Mouse (Mus musculus) erythroblast, adult 5-6 weeks (primary cell): Measurements from ENCODE around the gene Nav2. TPM values are rescaled to one million over a fixed set of nuclear protein-coding genes. Genes with fewer than 3 reads are reported as not detected.
A peak's percentile ranks its signal among the peaks of the same experiment; 100 is the strongest.

Source experiments
- ATAC-seq: replicated peaks from 2 replicates; pipeline ENCODE4 v1.8.0; 2016; ENCODE audit warnings: moderate number of reproducible peaks, mild to moderate bottlenecking, moderate TSS enrichment, inconsistent platforms; ENCODE audit not compliant: poor library complexity, low FRiP score, severe bottlenecking
- total RNA-seq, 2 experiments: library from RNA; stranded (forward) in 1 of 2; stranded (reverse) in 1 of 2; fragments of 150-400 nt in 1 of 2; fragments of 200-764, 138-1000 nt in 1 of 2; gene quantifications; 2 replicates each; pipeline versions ENCODE4 v1.2.3 to v1.2.4; 2015 to 2017; ENCODE audit warnings: low replicate concordance in 2 of 2

The Nav2 gene
- total RNA-seq, 2 experiments from 2014 or later = 1.9 to 4.6 TPM

- ATAC-seq = no peak
Observed at GRCm38 (mm10) chr7:49398020-49398516, 489.6 kb downstream of the Nav2 start.

- peak; percentile 73 for ATAC-seq
Observed at GRCm38 (mm10) chr7:49399314-49399713, 490.8 kb downstream of the Nav2 start.

DNA sequence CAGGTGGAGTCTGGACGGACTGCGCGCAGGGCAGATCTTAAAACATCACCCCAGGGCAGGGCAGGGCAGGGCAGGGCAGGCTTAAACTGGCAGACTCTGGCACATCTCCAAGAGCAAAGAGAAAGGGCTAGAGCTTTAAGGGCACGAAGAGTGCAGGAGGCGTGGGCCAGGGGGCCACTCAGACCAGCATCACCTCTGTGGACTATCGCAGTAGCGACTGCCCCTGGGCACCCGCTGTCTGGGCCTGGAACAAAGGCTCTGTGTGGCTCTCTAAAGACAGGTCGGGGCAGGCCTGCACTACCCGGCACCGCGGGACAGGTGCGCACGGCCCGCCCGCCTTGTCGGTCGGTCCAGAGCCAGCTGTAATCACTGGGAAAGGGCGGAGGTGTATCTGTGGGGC is 491.9 kb downstream of the Nav2 start:
- no peak for ATAC-seq

- no peak for ATAC-seq
Observed at GRCm38 (mm10) chr7:49402526-49402925, 494.0 kb downstream of the Nav2 start.

DNA sequence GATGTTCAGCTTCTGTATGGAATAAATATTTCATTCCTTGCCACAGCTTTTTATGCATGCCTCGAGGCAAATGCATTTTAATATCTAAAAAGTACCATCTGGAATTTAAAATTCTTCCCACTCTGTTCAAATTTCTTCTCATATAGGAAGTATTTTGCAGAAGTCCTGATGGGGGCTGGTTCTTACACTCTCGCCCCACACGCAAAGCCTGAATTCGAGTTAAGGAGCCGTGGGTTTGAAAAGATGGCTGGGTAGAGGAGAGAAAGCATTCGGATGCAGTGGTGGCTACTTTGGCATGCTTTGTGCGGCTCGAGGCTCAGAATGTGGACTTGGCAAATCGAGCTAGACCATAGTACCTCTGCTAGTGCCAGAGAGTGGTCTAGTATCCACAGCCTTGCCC is 499.2 kb downstream of the Nav2 start:
- ATAC-seq = no peak

GRCm38 (mm10) chr7:49408625-49409024 is 500.1 kb downstream of the Nav2 start:
- no peak for ATAC-seq

DNA sequence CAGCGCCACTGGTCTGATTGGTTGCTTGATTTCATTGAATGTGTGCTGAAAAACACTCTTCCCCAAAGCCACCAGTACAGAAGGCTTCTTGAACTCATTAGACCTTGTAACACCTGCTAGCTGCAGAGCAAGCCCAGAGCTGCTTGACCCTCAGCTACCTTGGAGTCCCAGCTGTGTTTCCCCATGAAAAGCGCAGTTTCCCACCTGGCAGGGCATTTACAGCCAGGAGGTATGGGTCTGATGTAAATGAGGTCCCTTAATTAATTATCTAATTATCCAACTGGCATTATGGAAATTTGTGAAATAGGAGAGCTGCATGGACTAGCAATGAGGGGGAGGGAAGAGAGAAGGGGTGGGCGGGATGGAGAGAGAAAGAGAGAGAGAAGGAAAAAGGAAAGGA is 500.7 kb downstream of the Nav2 start:
- no peak for ATAC-seq

GRCm38 (mm10) chr7:49410188-49410587 is 501.7 kb downstream of the Nav2 start:
- no peak for ATAC-seq

GRCm38 (mm10) chr7:49410892-49411291 is 502.4 kb downstream of the Nav2 start:
- no peak for ATAC-seq

DNA sequence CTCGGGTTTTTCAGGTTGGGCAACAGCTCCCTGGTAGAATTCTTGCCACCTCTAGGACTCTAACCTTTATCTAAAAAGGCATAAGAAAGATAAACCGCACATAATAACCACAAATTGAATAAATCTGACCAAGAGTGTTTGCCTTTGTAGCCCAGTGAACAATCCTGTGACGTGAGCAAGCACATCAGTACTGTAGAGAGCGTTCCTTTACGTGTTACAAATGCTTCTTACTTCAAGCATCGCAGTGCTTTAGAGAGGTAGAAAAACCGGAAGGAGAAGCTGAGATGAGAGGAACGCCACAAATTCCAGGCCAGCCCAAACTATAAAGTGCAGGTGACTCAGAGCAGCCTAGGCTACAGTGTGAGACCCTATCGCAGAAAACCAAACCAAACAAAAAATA is 503.3 kb downstream of the Nav2 start:
- no peak for ATAC-seq

DNA sequence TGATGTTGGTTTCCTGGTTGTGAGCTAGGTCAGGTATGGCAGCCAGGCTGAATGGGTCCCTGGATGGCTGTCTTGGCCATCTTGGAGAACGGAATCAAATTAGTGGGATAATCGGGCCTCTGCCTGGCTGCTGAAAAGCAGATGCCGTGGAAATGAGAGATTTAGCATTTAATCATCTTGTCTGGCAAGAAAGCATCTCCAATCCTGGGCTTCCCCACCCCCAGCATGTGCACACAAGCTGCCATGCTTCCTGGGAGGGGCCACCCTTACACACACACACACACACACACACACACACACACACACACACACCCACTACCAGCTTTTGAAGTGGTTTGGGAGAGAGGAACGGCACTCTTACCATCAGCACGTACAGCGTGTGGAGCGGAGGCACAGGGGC is 506.6 kb downstream of the Nav2 start:
- no peak for ATAC-seq

DNA sequence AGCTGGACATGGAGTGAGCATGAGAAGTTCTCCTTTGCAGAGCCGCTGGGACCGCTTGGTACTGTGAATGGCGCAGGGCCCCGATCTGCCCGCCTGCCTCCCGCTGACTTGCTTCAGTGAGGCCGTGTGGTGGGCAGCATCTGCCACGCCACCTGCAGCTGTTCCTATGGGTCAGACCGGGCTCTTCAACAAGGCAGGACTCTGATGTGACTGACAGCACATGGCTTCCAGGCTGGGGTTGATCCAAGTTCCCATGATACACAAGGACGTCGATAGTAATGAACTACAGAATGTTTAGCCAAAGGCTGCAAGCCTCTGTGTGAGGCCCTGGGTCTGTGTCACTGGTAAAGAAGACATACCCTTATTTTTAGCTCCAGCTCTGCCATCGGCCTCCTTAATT is 507.2 kb downstream of the Nav2 start:
- no peak for ATAC-seq

GRCm38 (mm10) chr7:49418841-49419240 is 510.3 kb downstream of the Nav2 start:
- ATAC-seq = no peak

DNA sequence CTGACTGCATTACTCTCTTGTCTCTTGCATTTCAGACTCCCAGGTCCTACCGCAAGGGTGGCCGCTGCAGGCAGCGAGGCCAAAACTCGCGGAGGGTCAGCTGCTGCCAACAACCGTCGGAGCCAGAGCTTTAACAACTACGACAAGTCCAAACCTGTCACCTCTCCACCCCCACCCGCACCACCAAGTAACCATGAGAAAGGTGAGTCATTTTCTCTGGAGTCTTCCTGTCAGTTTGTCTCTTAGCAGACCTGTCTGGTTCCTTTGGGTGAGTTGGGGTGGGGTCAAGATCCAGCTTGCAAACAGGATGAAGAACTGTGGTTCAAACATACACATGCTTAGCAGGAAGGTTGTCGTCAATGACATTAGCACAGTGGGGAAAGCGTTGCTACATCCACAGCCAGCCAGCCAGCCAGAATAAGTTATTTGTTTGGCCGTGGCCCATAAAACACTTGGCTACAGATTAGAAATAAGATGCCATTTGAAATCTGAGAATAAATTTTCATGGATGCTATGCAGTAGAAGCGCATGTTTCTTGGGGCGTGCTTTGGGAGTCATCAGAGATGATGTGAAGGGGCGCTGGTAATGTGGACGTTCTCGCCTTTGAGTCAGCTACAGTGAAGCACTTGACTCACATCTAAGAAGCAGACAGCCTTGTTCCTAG is 511.8 kb downstream of the Nav2 start:
- no peak for ATAC-seq

DNA sequence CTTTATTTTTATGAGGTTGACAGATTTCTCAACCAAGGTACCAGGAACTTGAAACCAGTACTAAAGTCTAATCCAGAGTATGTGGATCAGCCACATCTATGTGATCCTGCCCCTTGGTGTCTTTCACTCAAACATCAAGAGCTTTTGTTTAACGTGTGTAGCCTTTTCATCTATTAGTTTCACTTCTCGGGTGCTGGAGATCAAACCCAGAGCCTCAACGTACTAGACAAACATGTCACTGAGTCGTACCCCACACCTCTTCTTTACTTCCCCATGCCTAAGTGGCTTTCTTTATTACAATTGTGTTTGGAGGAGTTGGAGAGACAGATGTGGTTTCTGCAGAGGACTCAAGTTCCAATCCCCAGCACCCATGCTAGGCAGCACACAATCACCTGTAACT is 512.7 kb downstream of the Nav2 start:
- ATAC-seq = no peak

DNA sequence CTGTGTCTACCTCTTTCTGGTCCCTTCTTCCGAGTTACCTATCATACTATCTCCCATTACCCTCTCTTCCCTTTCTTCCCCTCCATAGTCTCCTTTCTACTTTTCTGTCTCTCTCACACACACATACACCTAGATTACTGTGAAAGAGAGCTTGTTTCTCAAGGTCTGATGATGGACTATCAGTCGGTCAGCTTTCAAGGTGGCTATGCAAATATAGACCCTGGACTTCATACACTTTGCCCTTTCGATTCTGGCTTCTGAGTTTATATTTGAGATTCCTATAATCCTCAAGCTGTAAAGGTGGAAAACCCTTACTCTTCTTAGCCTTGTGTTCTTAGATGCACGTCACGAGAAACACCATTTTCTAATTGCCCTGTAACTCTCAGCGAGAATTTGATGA is 515.4 kb downstream of the Nav2 start:
- ATAC-seq = no peak

DNA sequence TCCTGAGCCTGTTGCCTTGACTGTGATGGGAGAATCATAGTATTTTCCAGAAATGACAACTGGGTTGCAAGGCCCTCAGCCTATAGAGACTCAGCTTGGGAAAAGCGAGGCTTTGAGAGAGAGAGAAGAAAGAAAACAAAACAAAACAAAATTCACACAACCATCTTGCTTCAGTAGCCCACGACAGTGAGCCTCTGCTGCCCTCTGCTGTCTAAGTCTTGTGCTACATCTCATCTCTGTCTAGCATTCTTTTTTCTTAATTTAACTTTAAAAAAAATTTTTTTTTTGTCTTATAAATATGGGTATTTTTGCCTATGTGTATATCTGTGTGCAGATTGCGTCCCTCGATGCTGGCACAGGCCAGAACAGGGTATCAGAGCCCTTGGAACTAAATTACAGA is 517.5 kb downstream of the Nav2 start:
- no peak for ATAC-seq

DNA sequence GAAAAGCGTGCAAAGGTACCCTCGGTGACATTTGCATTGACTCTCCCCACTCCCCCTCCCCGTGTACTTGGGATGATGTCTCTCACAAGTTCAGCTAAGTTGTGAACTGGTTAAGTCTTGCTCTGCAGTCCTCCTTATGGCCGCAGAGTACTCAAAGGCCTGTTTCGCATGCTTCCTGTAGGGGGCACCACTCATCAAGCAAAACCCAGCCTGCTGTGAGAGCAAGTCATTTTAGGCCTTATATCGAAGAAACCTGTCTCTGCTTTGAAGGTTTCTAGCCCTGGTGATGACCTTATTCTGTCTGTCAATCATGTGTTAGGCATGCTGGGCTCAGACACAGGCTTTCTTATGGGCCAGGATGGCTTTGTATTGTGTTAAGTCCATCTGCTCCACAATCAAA is 519.3 kb downstream of the Nav2 start:
- no peak for ATAC-seq

DNA sequence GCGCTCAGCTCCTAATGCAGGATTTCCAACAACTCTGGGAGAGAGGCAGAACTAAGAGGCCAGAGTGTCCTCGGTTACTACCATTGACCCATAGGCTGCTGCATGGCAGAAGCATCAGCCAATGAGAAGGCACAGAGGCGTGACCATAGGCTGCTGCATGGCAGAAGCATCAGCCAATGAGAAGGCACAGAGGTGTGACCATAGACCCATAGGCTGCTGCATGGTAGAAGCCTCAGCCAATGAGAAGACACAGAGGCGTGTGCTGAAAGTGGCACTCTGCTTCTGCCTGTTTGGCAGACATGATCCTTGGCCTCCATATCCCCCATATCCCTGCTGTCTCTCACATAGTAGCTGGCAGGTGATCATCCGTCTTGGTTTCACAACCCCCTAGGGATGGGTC is 520.4 kb downstream of the Nav2 start:
- ATAC-seq = no peak

- ATAC-seq = no peak
Observed at GRCm38 (mm10) chr7:49430808-49431207, 522.3 kb downstream of the Nav2 start.

GRCm38 (mm10) chr7:49433945-49434344 is 525.4 kb downstream of the Nav2 start:
- no peak for ATAC-seq

DNA sequence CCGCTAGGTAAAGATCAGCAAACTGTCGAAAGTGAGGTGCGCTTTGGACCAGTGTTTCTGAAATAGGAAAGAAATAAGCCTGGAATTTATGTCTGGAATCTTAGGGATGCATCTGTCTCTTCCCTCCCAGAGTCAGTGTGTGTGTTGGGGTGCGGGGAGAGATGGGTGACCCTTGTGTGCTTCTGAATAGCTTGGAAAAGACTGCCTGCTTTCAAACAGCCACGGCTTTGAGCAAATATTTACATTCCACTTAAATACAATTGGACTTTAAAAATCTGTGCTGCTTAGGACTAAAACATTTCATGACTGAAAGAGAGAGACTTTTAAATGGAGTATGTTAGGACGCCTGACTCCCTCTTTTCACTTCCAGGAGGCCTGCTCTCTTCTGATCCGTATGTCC is 528.0 kb downstream of the Nav2 start:
- no peak for ATAC-seq
